In genomic region chr8:3718559-3718958, GRCm38 (mm10) we compare ENCODE assay signal across 8 mouse cellular contexts. TPM values are rescaled to one million over a fixed set of nuclear protein-coding genes. Genes with fewer than 3 reads are reported as not detected.
DNase-seq lines count a peak whose midpoint lies in the region; ATAC-seq lines count a peak whose summit lies in the region.

No protein-coding gene starts in this region.

- H3K27me3 ChIP-seq in kidney, embryonic 15.5 days = no peaks in the 10 kb centered on the region
- H3K27me3 ChIP-seq in liver, embryonic 12.5 days (replicated peaks) = no peaks in the 10 kb centered on the region

- H3K9ac ChIP-seq in kidney, embryonic 15.5 days = no peak overlapping the region
- H3K9ac ChIP-seq in liver, embryonic 12.5 days = no peak overlapping the region

- no peak overlapping the region for H3K27ac ChIP-seq in kidney, embryonic 15.5 days
- H3K27ac ChIP-seq in liver, embryonic 12.5 days = no peak overlapping the region

- H3K4me2 ChIP-seq in kidney, embryonic 15.5 days = no peak overlapping the region
- no peak overlapping the region for H3K4me2 ChIP-seq in liver, embryonic 12.5 days

- no peaks in the 10 kb centered on the region for H3K9me3 ChIP-seq in kidney, embryonic 15.5 days (replicated peaks)
- H3K9me3 ChIP-seq in liver, embryonic 12.5 days (replicated peaks) = no peaks in the 10 kb centered on the region

- no peaks in the 10 kb centered on the region for H3K4me1 ChIP-seq in kidney, embryonic 15.5 days
- 0 out of 2 replicates have a peak, but pooled peaks cover 9% of the 10 kb centered on the region for H3K4me1 ChIP-seq in liver, embryonic 12.5 days

- peak; percentile 92 to 93 for DNase-seq in B cell, adult 2 months
- peak; percentile 68 to 71 for DNase-seq in adrenal gland, adult 18-20 months (ENCODE audit: low spot score in 2 of 2)
- DNase-seq in embryo, embryonic 10.5 days (ENCODE audit: low spot score) = peak; percentile 68
- peak; percentile 75 for DNase-seq in testis, postnatal 14 days (ENCODE audit: low spot score)

- ATAC-seq in granulocyte monocyte progenitor cell, adult 5-6 weeks (replicated peaks; ENCODE audit: poor library complexity, severe bottlenecking) = peak; percentile 98
- peak; percentile 77 for ATAC-seq in kidney, embryonic 15.5 days (replicated peaks; ENCODE audit: low FRiP score)
- peak; percentile 74 for ATAC-seq in liver, embryonic 12.5 days
- peak; percentile 95 for ATAC-seq in neutrophil, adult 5-6 weeks (ENCODE audit: extremely low read depth, insufficient number of reproducible peaks, low FRiP score, poor library complexity, severe bottlenecking)

- H3K36me3 ChIP-seq in kidney, embryonic 15.5 days = no peaks in the 10 kb centered on the region
- H3K36me3 ChIP-seq in liver, embryonic 12.5 days = no peaks in the 10 kb centered on the region

- 17% methylated on average over 14 of the region's 14 CpGs for WGBS in kidney, embryonic 15.5 days
- 11% methylated on average over 14 of the region's 14 CpGs for WGBS in liver, embryonic 12.5 days (ENCODE audit: insufficient replicate concordance)

- no peak overlapping the region for H3K4me3 ChIP-seq in kidney, embryonic 15.5 days (replicated peaks)
- H3K4me3 ChIP-seq in liver, embryonic 12.5 days = no peak overlapping the region

RNA-seq across cellular contexts. Expression of gene Clec4g, which starts 1.9 kb away (rescaled TPM):
- not detected for total RNA-seq in adrenal gland, adult 18-20 months (2021)
- not detected in 2 replicates for total RNA-seq in granulocyte monocyte progenitor cell, adult 5-6 weeks (2014; fragmentation: Nextera tagmentation)
- total RNA-seq in granulocyte monocyte progenitor cell, adult 5-6 weeks (2017) = not detected in 2 replicates
- 0.21 and 0.44 TPM in 2 replicates for polyA plus RNA-seq in kidney, embryonic 15.5 days (2015; fragmentation: Nextera tagmentation; extraction: Ambion mirVana)
- 1.4 and 1.8 TPM in 2 replicates for polyA plus RNA-seq in liver, embryonic 12.5 days (2016; fragmentation: Nextera tagmentation; extraction: Ambion mirVana)
- total RNA-seq in neutrophil, adult 5-6 weeks (2017) = 0.58 and 0.74 TPM in 2 replicates

RNA-seq across cellular contexts. Expression of gene Fcer2a, which starts 24.6 kb away (rescaled TPM):
- under 1 TPM in 1 of 2 experiments, not detected in 1; 0.35 TPM for total RNA-seq in adrenal gland, adult 18-20 months (2021)
- not detected in 2 replicates for total RNA-seq in granulocyte monocyte progenitor cell, adult 5-6 weeks (2014; fragmentation: Nextera tagmentation)
- not detected in 2 replicates for total RNA-seq in granulocyte monocyte progenitor cell, adult 5-6 weeks (2017)
- polyA plus RNA-seq in kidney, embryonic 15.5 days (2015; fragmentation: Nextera tagmentation; extraction: Ambion mirVana) = 0.12 and 0.33 TPM in 2 replicates
- 0.07 TPM in 1 of 2 replicates, not detected in the other for polyA plus RNA-seq in liver, embryonic 12.5 days (2016; fragmentation: Nextera tagmentation; extraction: Ambion mirVana)
- 390 and 391 TPM in 2 replicates for total RNA-seq in neutrophil, adult 5-6 weeks (2017)

RNA-seq across cellular contexts. Expression of gene Cd209a, which starts 30.2 kb away (rescaled TPM):
- total RNA-seq in adrenal gland, adult 18-20 months (2021) = 1 to 10 TPM in 1 of 2 experiments, under 1 TPM in 1; 0.40 to 1.7 TPM
- total RNA-seq in granulocyte monocyte progenitor cell, adult 5-6 weeks (2014; fragmentation: Nextera tagmentation) = 2.2 TPM in 1 of 2 replicates, not detected in the other
- 1.1 and 3.8 TPM in 2 replicates for total RNA-seq in granulocyte monocyte progenitor cell, adult 5-6 weeks (2017)
- polyA plus RNA-seq in kidney, embryonic 15.5 days (2015; fragmentation: Nextera tagmentation; extraction: Ambion mirVana) = not detected in 2 replicates
- 0.14 and 0.24 TPM in 2 replicates for polyA plus RNA-seq in liver, embryonic 12.5 days (2016; fragmentation: Nextera tagmentation; extraction: Ambion mirVana)
- 11.6 and 15.5 TPM in 2 replicates for total RNA-seq in neutrophil, adult 5-6 weeks (2017)

RNA-seq across cellular contexts. Expression of gene Trappc5, which starts 42.5 kb away (rescaled TPM):
- 10 to 100 TPM; 22.4 to 23.6 TPM for total RNA-seq in adrenal gland, adult 18-20 months (2021)
- 24.1 and 27.2 TPM in 2 replicates for total RNA-seq in granulocyte monocyte progenitor cell, adult 5-6 weeks (2014; fragmentation: Nextera tagmentation)
- total RNA-seq in granulocyte monocyte progenitor cell, adult 5-6 weeks (2017) = 30.9 and 39.8 TPM in 2 replicates
- 38.3 and 39.5 TPM in 2 replicates for polyA plus RNA-seq in kidney, embryonic 15.5 days (2015; fragmentation: Nextera tagmentation; extraction: Ambion mirVana)
- 22.1 and 22.8 TPM in 2 replicates for polyA plus RNA-seq in liver, embryonic 12.5 days (2016; fragmentation: Nextera tagmentation; extraction: Ambion mirVana)
- 41.5 and 45.5 TPM in 2 replicates for total RNA-seq in neutrophil, adult 5-6 weeks (2017)

RNA-seq across cellular contexts. Expression of gene Fcor, which starts 46.4 kb away (rescaled TPM):
- 100 to 1,000 TPM in 1 of 2 experiments, 10 to 100 TPM in 1; 37.9 to 110 TPM for total RNA-seq in adrenal gland, adult 18-20 months (2021)
- 27.9 and 43.5 TPM in 2 replicates for total RNA-seq in granulocyte monocyte progenitor cell, adult 5-6 weeks (2014; fragmentation: Nextera tagmentation)
- total RNA-seq in granulocyte monocyte progenitor cell, adult 5-6 weeks (2017) = 13.1 and 14.4 TPM in 2 replicates
- 12.4 and 12.6 TPM in 2 replicates for polyA plus RNA-seq in kidney, embryonic 15.5 days (2015; fragmentation: Nextera tagmentation; extraction: Ambion mirVana)
- 2.8 and 3.2 TPM in 2 replicates for polyA plus RNA-seq in liver, embryonic 12.5 days (2016; fragmentation: Nextera tagmentation; extraction: Ambion mirVana)
- total RNA-seq in neutrophil, adult 5-6 weeks (2017) = not detected in 2 replicates

Comparison
In these comparisons a context has a peak if more than half of its experiments do, and no peak if none do; other contexts are left out.
1. RNA of gene Fcer2a, which starts 24.6 kb away (total RNA-seq): 390 to 391 TPM in neutrophil, adult 5-6 weeks; 0.35 TPM in adrenal gland, adult 18-20 months and not detected in granulocyte monocyte progenitor cell, adult 5-6 weeks; every median in the first group is over 100 times any median in the second.
2. Peak in every context shown above with its lines, with median percentiles within 50 percentile points of each other: DNase-seq and ATAC-seq.